Mouse (Mus musculus): ENCODE measurements around the gene Ptgdr2.

- TF ChIP-seq CTCF (IDR thresholded peaks at IDR 0.05; ENCODE audit: borderline replicate concordance, insufficient read depth, low read depth, low read length) (no peak), POLR2A (IDR thresholded peaks at IDR 0.05; ENCODE audit: borderline replicate concordance, insufficient read depth, low read length) (no peak)
These were observed 43.2 kb downstream of the Ptgdr2 start for GRCm38 (mm10) chr19:10980210-10980609.

Measured in cerebellum, adult 2 months (tissue).